Mouse (Mus musculus) hindbrain, embryonic 10.5 days (tissue): Measurements from ENCODE around the gene Adcy2. TPM values are rescaled to one million over a fixed set of nuclear protein-coding genes. Genes with fewer than 3 reads are reported as not detected.

Experiments
- DNase-seq: peaks from one replicate; pipeline ENCODE4 v3.0.0-alpha.2; 2017; ENCODE audit warnings: low spot score
- H3K27ac ChIP-seq: fragments of 300-500 bp; sonication (generic); 2 replicates; pipeline ENCODE4 v1.5.1; 2016; ENCODE audit warnings: mild to moderate bottlenecking, moderate library complexity
- H3K27me3 ChIP-seq: fragments of 300-500 bp; sonication (generic); 2 replicates; pipeline ENCODE4 v1.6.1; 2016; ENCODE audit warnings: mild to moderate bottlenecking; ENCODE audit not compliant: poor library complexity, insufficient read depth, severe bottlenecking
- H3K36me3 ChIP-seq: fragments of 300-500 bp; sonication (generic); 2 replicates; pipeline ENCODE4 v1.6.1; 2016; ENCODE audit warnings: mild to moderate bottlenecking, moderate library complexity
- H3K4me1 ChIP-seq: fragments of 300-500 bp; sonication (generic); replicated peaks from 2 replicates; pipeline ENCODE4 v1.6.1; 2016; ENCODE audit warnings: mild to moderate bottlenecking
- H3K4me3 ChIP-seq: fragments of 300-500 bp; sonication (generic); 2 replicates; pipeline ENCODE4 v1.5.1; 2016; ENCODE audit warnings: mild to moderate bottlenecking, moderate library complexity
- H3K9me3 ChIP-seq: fragments of 300-500 bp; sonication (generic); 2 replicates; pipeline ENCODE4 v1.6.1; 2016; ENCODE audit warnings: mild to moderate bottlenecking, moderate library complexity
- WGBS: fragments of 180-500 bp; shearing (Covaris S2); methylation state at CpG from one replicate; pipeline ENCODE4 v1.1.7; 2016; 5-methylcytosine and 5-hydroxymethylcytosine counted together
- polyA plus RNA-seq: library from polyadenylated mRNA; unstranded; fragments of >200 nt; fragmentation: Nextera tagmentation; extraction: Ambion mirVana; gene quantifications from 2 replicates; pipeline ENCODE4 v1.2.1, GENCODE M21; 2016

Gene Adcy2
- 0.81 and 1.5 TPM in 2 replicates for polyA plus RNA-seq

- under 1% methylated on average over 106 of the region's 106 CpGs for WGBS
- Histone ChIP-seq H3K4me3 (peak within 1 kb of the TSS; percentile 69), H3K9me3 (no peaks in the 10 kb centered on the region), H3K36me3 (no peaks in the 10 kb centered on the region), H3K27me3 (peaks cover 48% of the 10 kb centered on the region), H3K4me1 (peaks cover 21% of the 10 kb centered on the region), H3K27ac (peak within 1 kb of the TSS; percentile 82)
- DNase-seq, result peak; percentile 70
Measured at GRCm38 (mm10) chr13:68998918-68999801, at the start of gene Adcy2. Adcy2 (minus strand) TSS chr13:68999541.

- H3K36me3 ChIP-seq, result no peaks in the 10 kb centered on the region
- no peaks in the 10 kb centered on the region for H3K9me3 ChIP-seq
- no peak overlapping the region for H3K4me3 ChIP-seq
- DNase-seq, result no peak
- WGBS, result 85% methylated on average over 5 of the region's 5 CpGs
- H3K27ac ChIP-seq, result no peak overlapping the region
- H3K27me3 ChIP-seq, result no peaks in the 10 kb centered on the region
- H3K4me1 ChIP-seq, result no peaks in the 10 kb centered on the region
Measured at GRCm38 (mm10) chr13:69036991-69037597, 37.8 kb upstream of the Adcy2 start.

- H3K36me3 ChIP-seq, result no peaks in the 10 kb centered on the region
- no peaks in the 10 kb centered on the region for H3K4me1 ChIP-seq
- no peaks in the 10 kb centered on the region for H3K27me3 ChIP-seq
- no peak for DNase-seq
- 90% methylated on average over 1 of the region's 1 CpGs for WGBS
- no peaks in the 10 kb centered on the region for H3K9me3 ChIP-seq
- H3K4me3 ChIP-seq, result no peak overlapping the region
- no peak overlapping the region for H3K27ac ChIP-seq
Measured at GRCm38 (mm10) chr13:69034621-69035020, 35.3 kb upstream of the Adcy2 start.

GRCm38 (mm10) chr13:69033532-69033931 lies 34.2 kb upstream of the Adcy2 start:
- H3K27me3 ChIP-seq, result no peaks in the 10 kb centered on the region
- H3K4me1 ChIP-seq, result no peaks in the 10 kb centered on the region
- H3K27ac ChIP-seq, result no peak overlapping the region
- H3K36me3 ChIP-seq, result no peaks in the 10 kb centered on the region
- DNase-seq, result no peak
- no peak overlapping the region for H3K4me3 ChIP-seq
- 89% methylated on average over 7 of the region's 7 CpGs for WGBS
- no peaks in the 10 kb centered on the region for H3K9me3 ChIP-seq

GRCm38 (mm10) chr13:69029078-69029757 lies 29.9 kb upstream of the Adcy2 start:
- H3K27ac ChIP-seq, result no peak overlapping the region
- H3K36me3 ChIP-seq, result no peaks in the 10 kb centered on the region
- WGBS, result 86% methylated on average over 4 of the region's 4 CpGs
- no peaks in the 10 kb centered on the region for H3K27me3 ChIP-seq
- H3K9me3 ChIP-seq, result no peaks in the 10 kb centered on the region
- H3K4me1 ChIP-seq, result no peaks in the 10 kb centered on the region
- no peak for DNase-seq
- H3K4me3 ChIP-seq, result no peak overlapping the region

GRCm38 (mm10) chr13:69024964-69025363 lies 25.6 kb upstream of the Adcy2 start:
- H3K27ac ChIP-seq, result no peak overlapping the region
- 61% methylated on average over 2 of the region's 2 CpGs for WGBS
- no peaks in the 10 kb centered on the region for H3K36me3 ChIP-seq
- no peak overlapping the region for H3K4me3 ChIP-seq
- H3K27me3 ChIP-seq, result no peaks in the 10 kb centered on the region
- no peaks in the 10 kb centered on the region for H3K9me3 ChIP-seq
- no peaks in the 10 kb centered on the region for H3K4me1 ChIP-seq
- peak; percentile 4 for DNase-seq

GRCm38 (mm10) chr13:69023239-69023638 lies 23.9 kb upstream of the Adcy2 start:
- WGBS, result 96% methylated on average over 2 of the region's 2 CpGs
- H3K27ac ChIP-seq, result no peak overlapping the region
- no peak overlapping the region for H3K4me3 ChIP-seq
- DNase-seq, result no peak
- no peaks in the 10 kb centered on the region for H3K4me1 ChIP-seq
- no peaks in the 10 kb centered on the region for H3K9me3 ChIP-seq
- H3K27me3 ChIP-seq, result no peaks in the 10 kb centered on the region
- H3K36me3 ChIP-seq, result no peaks in the 10 kb centered on the region

- no peak for DNase-seq
- H3K36me3 ChIP-seq, result no peaks in the 10 kb centered on the region
- WGBS, result 91% methylated on average over 2 of the region's 2 CpGs
- H3K27ac ChIP-seq, result no peak overlapping the region
- no peaks in the 10 kb centered on the region for H3K4me1 ChIP-seq
- no peaks in the 10 kb centered on the region for H3K27me3 ChIP-seq
- no peaks in the 10 kb centered on the region for H3K9me3 ChIP-seq
- no peak overlapping the region for H3K4me3 ChIP-seq
Measured at GRCm38 (mm10) chr13:69020574-69020973, 21.2 kb upstream of the Adcy2 start.

GRCm38 (mm10) chr13:69006915-69007314 lies 7.6 kb upstream of the Adcy2 start:
- Histone ChIP-seq H3K9me3 (no peaks in the 10 kb centered on the region), H3K4me1 (no peaks in the 10 kb centered on the region), H3K36me3 (no peaks in the 10 kb centered on the region), H3K27ac (no peak overlapping the region), H3K27me3 (no peaks in the 10 kb centered on the region), H3K4me3 (no peak overlapping the region)
- no peak for DNase-seq
- WGBS, result 83% methylated on average over 5 of the region's 5 CpGs

GRCm38 (mm10) chr13:69006091-69006490 lies 6.8 kb upstream of the Adcy2 start:
- no peaks in the 10 kb centered on the region for H3K4me1 ChIP-seq
- no peaks in the 10 kb centered on the region for H3K9me3 ChIP-seq
- H3K27ac ChIP-seq, result no peak overlapping the region
- no peak overlapping the region for H3K4me3 ChIP-seq
- WGBS, result 89% methylated on average over 4 of the region's 4 CpGs
- no peak for DNase-seq
- no peaks in the 10 kb centered on the region for H3K36me3 ChIP-seq
- H3K27me3 ChIP-seq, result peaks cover 2% of the 10 kb centered on the region; the same call in 1 of the 2 replicates

GRCm38 (mm10) chr13:69004406-69004805 lies 5.1 kb upstream of the Adcy2 start:
- 83% methylated on average over 4 of the region's 4 CpGs for WGBS

GRCm38 (mm10) chr13:69002631-69003030 lies 3.3 kb upstream of the Adcy2 start:
- Histone ChIP-seq H3K9me3 (no peaks in the 10 kb centered on the region), H3K4me3 (no peak overlapping the region), H3K27ac (no peak overlapping the region), H3K27me3 (peaks cover 30% of the 10 kb centered on the region), H3K36me3 (no peaks in the 10 kb centered on the region), H3K4me1 (peaks cover 20% of the 10 kb centered on the region)
- 79% methylated on average over 5 of the region's 5 CpGs for WGBS
- DNase-seq, result no peak

More at GRCm38 (mm10) chr13:69004406-69004805, 5.1 kb upstream of the Adcy2 start:
- Histone ChIP-seq H3K27me3 (peaks cover 18% of the 10 kb centered on the region), H3K36me3 (no peaks in the 10 kb centered on the region), H3K4me3 (no peak overlapping the region), H3K4me1 (peaks cover 7% of the 10 kb centered on the region), H3K27ac (no peak overlapping the region), H3K9me3 (no peaks in the 10 kb centered on the region)
- DNase-seq, result no peak

- peaks cover 34% of the 10 kb centered on the region for H3K27me3 ChIP-seq
- no peak overlapping the region for H3K4me3 ChIP-seq
- H3K9me3 ChIP-seq, result no peaks in the 10 kb centered on the region
- H3K4me1 ChIP-seq, result peaks cover 21% of the 10 kb centered on the region
- DNase-seq, result peak; percentile 54
- WGBS, result 23% methylated on average over 4 of the region's 4 CpGs
- no peak overlapping the region for H3K27ac ChIP-seq
- no peaks in the 10 kb centered on the region for H3K36me3 ChIP-seq
Measured at GRCm38 (mm10) chr13:69002173-69002572, 2.8 kb upstream of the Adcy2 start.
